Mouse (Mus musculus): ENCODE measurements around the gene Palm2. TPM values are rescaled to one million over a fixed set of nuclear protein-coding genes. Genes with fewer than 3 reads are reported as not detected.

Gene Palm2
- total and polyA plus RNA-seq, 3 experiments = not detected

GRCm38 (mm10) chr4:57557102-57557501 is 123.1 kb downstream of the Palm2 start:
- TF ChIP-seq RAD21 (IDR thresholded peaks at IDR 0.05; ENCODE audit: low read depth, low read length) (no peak), SIN3A (IDR thresholded peaks at IDR 0.05; ENCODE audit: low read length) (no peak)
- Histone ChIP-seq H3K27me3 (ENCODE audit: control insufficient read depth in 1 of 2, insufficient read depth in 2 of 2, low read length in 2 of 2) (no peaks in the 10 kb centered on the region), H3K4me3 (ENCODE audit: control insufficient read depth in 1 of 2, insufficient read depth in 1 of 2, low read depth in 2 of 2, low read length in 2 of 2) (no peak overlapping the region), H3K79me2 (ENCODE audit: control insufficient read depth, insufficient read depth, low read length, poor library complexity) (no peaks in the 10 kb centered on the region), H3K36me3 (ENCODE audit: control insufficient read depth in 1 of 2, insufficient read depth in 2 of 2, low read length in 2 of 2) (no peaks in the 10 kb centered on the region), H3K27ac (ENCODE audit: control insufficient read depth, low read depth, low read length) (no peak overlapping the region), H3K9me3 (replicated peaks; ENCODE audit: insufficient read depth, low read length) (no peaks in the 10 kb centered on the region), H3K9ac (ENCODE audit: control insufficient read depth, low read depth, low read length, poor library complexity, severe bottlenecking) (no peak overlapping the region), H3K4me1 (ENCODE audit: control insufficient read depth in 1 of 2, insufficient read depth in 2 of 2, low read length in 2 of 2) (no peaks in the 10 kb centered on the region)
- DNase-seq (ENCODE audit: low read depth, low spot score) = no peak

DNA sequence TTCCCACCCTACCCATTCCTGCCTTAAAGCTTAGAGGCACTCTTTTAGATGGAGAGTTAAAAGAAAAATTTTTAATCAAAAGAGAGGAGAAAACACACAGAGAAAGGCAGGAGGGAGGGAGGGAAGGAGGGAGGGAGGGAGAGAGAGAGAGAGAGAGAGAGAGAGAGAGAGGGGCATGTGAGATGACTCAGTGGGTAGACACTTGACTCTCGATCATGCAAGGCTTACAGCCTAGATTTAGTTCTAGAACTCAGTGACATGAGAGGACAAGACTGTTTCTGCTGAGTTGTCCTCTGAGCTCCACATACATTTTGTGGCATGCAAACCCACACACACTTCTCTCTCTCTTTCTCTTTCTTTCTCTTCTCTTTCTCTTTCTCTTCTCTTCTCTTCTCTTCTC is 125.4 kb downstream of the Palm2 start:
- no peak for DNase-seq (ENCODE audit: low read depth, low spot score)
- no peak overlapping the region for H3K27ac ChIP-seq (ENCODE audit: control insufficient read depth, low read depth, low read length)
- TF ChIP-seq JUND (IDR thresholded peaks at IDR 0.05; ENCODE audit: low read depth, low read length) = no peak
- no peak for TF ChIP-seq MAFK (IDR thresholded peaks at IDR 0.05; ENCODE audit: borderline replicate concordance, low read depth, low read length)
- TF ChIP-seq MYB (IDR thresholded peaks at IDR 0.05; ENCODE audit: low read depth, low read length) = no peak
- no peak for TF ChIP-seq ZNF384 (IDR thresholded peaks at IDR 0.05; ENCODE audit: low read depth, low read length)
- no peak for TF ChIP-seq GATA1 (IDR thresholded peaks at IDR 0.05; ENCODE audit: low read depth, low read length)
- no peak for TF ChIP-seq GABPA (IDR thresholded peaks at IDR 0.05; ENCODE audit: low read depth, low read length)
- no peak for TF ChIP-seq MEF2A (IDR thresholded peaks at IDR 0.05; ENCODE audit: extremely low read depth, insufficient replicate concordance, low read depth, low read length, poor library complexity, severe bottlenecking)
- no peak for TF ChIP-seq SMC3 (IDR thresholded peaks at IDR 0.05; ENCODE audit: low read depth, low read length)

DNA sequence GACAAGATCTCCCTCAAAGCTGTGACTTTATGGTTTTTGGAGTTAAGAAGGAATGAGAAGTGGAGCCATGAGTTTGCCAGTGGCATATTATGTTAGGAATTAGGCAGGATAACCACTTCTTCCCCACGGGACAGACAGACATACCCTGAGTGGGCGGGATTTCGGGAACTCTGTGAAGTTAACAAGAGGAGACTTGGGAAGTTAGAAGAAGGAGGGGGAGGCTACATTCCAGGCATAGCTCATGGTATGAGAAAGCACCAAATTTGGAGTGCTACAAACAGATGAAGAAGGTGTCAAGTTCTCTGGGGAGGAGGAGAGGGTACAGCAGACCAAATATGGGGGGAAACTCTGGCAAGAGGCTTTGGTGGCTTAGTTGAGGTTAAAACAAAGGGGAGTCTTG is 126.0 kb downstream of the Palm2 start:
- no peaks in the 10 kb centered on the region for H3K4me1 ChIP-seq (ENCODE audit: control insufficient read depth in 1 of 2, insufficient read depth in 2 of 2, low read length in 2 of 2)
- H3K9me3 ChIP-seq (replicated peaks; ENCODE audit: insufficient read depth, low read length) = no peaks in the 10 kb centered on the region
- H3K27ac ChIP-seq (ENCODE audit: control insufficient read depth, low read depth, low read length) = no peak overlapping the region
- H3K4me3 ChIP-seq (ENCODE audit: control insufficient read depth in 1 of 2, insufficient read depth in 1 of 2, low read depth in 2 of 2, low read length in 2 of 2) = no peak overlapping the region
- H3K27me3 ChIP-seq (ENCODE audit: control insufficient read depth in 1 of 2, insufficient read depth in 2 of 2, low read length in 2 of 2) = no peaks in the 10 kb centered on the region
- H3K79me2 ChIP-seq (ENCODE audit: control insufficient read depth, insufficient read depth, low read length, poor library complexity) = no peaks in the 10 kb centered on the region
- TF ChIP-seq UBTF (IDR thresholded peaks at IDR 0.05; ENCODE audit: borderline replicate concordance, insufficient read depth, low read depth, low read length) = no peak
- no peak for TF ChIP-seq ETS1 (IDR thresholded peaks at IDR 0.05; ENCODE audit: low read depth, low read length)
- TF ChIP-seq USF2 (IDR thresholded peaks at IDR 0.05; ENCODE audit: borderline replicate concordance in 1 of 2, insufficient read depth in 1 of 2, low read depth in 1 of 2, low read length in 2 of 2) = no peak
- TF ChIP-seq NRF1 (IDR thresholded peaks at IDR 0.05; ENCODE audit: insufficient read depth, low read depth, low read length, poor library complexity, severe bottlenecking) = no peak
- TF ChIP-seq POLR2AphosphoS2 (IDR thresholded peaks at IDR 0.05; ENCODE audit: low read length) = no peak
- TF ChIP-seq POLR2AphosphoS5 (IDR thresholded peaks at IDR 0.05; ENCODE audit: borderline replicate concordance, low read depth, low read length) = no peak
- TF ChIP-seq CHD2 (IDR thresholded peaks at IDR 0.05; ENCODE audit: low read length) = no peak
- no peak for TF ChIP-seq MYB (IDR thresholded peaks at IDR 0.05; ENCODE audit: low read depth, low read length)
- TF ChIP-seq MYC (IDR thresholded peaks at IDR 0.05; ENCODE audit: low read depth, low read length) = no peak
- no peak for TF ChIP-seq HCFC1 (IDR thresholded peaks at IDR 0.05; ENCODE audit: low read depth, low read length)
- no peak for DNase-seq (ENCODE audit: low read depth, low spot score)
- H3K36me3 ChIP-seq (ENCODE audit: control insufficient read depth in 1 of 2, insufficient read depth in 2 of 2, low read length in 2 of 2) = no peaks in the 10 kb centered on the region
- no peak overlapping the region for H3K9ac ChIP-seq (ENCODE audit: control insufficient read depth, low read depth, low read length, poor library complexity, severe bottlenecking)

More for the DNA sequence above, 125.4 kb downstream of the Palm2 start:
- H3K27me3 ChIP-seq (ENCODE audit: control insufficient read depth in 1 of 2, insufficient read depth in 2 of 2, low read length in 2 of 2) = no peaks in the 10 kb centered on the region
- H3K79me2 ChIP-seq (ENCODE audit: control insufficient read depth, insufficient read depth, low read length, poor library complexity) = no peaks in the 10 kb centered on the region
- H3K9me3 ChIP-seq (replicated peaks; ENCODE audit: insufficient read depth, low read length) = no peaks in the 10 kb centered on the region
- H3K4me1 ChIP-seq (ENCODE audit: control insufficient read depth in 1 of 2, insufficient read depth in 2 of 2, low read length in 2 of 2) = no peaks in the 10 kb centered on the region
- no peaks in the 10 kb centered on the region for H3K36me3 ChIP-seq (ENCODE audit: control insufficient read depth in 1 of 2, insufficient read depth in 2 of 2, low read length in 2 of 2)
- no peak overlapping the region for H3K4me3 ChIP-seq (ENCODE audit: control insufficient read depth in 1 of 2, insufficient read depth in 1 of 2, low read depth in 2 of 2, low read length in 2 of 2)
- H3K9ac ChIP-seq (ENCODE audit: control insufficient read depth, low read depth, low read length, poor library complexity, severe bottlenecking) = no peak overlapping the region

Data from MEL (cell line).